Mouse (Mus musculus): ENCODE data around the gene Stk33. TPM values are rescaled to one million over a fixed set of nuclear protein-coding genes. Genes with fewer than 3 reads are reported as not detected.

Stk33 gene
- polyA plus RNA-seq, 1 experiment = 1.3 TPM

GRCm38 (mm10) chr7:109358435-109359187, 80.3 kb downstream of the Stk33 start:
- TF ChIP-seq POLR2A (IDR thresholded peaks at IDR 0.05; ENCODE audit: extremely low read depth, insufficient read depth, low read length) = no peak
- no peak for TF ChIP-seq CTCF (IDR thresholded peaks at IDR 0.05; ENCODE audit: extremely low read depth, insufficient read depth, low read length)
- H3K4me1 ChIP-seq (ENCODE audit: control insufficient read depth, insufficient read depth, low read length) = no peaks in the 10 kb centered on the region
- no peak overlapping the region for H3K27ac ChIP-seq (ENCODE audit: insufficient read depth, low read length)
- H3K4me3 ChIP-seq (ENCODE audit: insufficient read depth, low read length) = no peak overlapping the region

GRCm38 (mm10) chr7:109357877-109358276, 81.0 kb downstream of the Stk33 start:
- no peak overlapping the region for H3K27ac ChIP-seq (ENCODE audit: insufficient read depth, low read length)
- no peaks in the 10 kb centered on the region for H3K4me1 ChIP-seq (ENCODE audit: control insufficient read depth, insufficient read depth, low read length)
- no peak overlapping the region for H3K4me3 ChIP-seq (ENCODE audit: insufficient read depth, low read length)
- TF ChIP-seq POLR2A (IDR thresholded peaks at IDR 0.05; ENCODE audit: extremely low read depth, insufficient read depth, low read length) = no peak
- no peak for TF ChIP-seq CTCF (IDR thresholded peaks at IDR 0.05; ENCODE audit: extremely low read depth, insufficient read depth, low read length)

DNA sequence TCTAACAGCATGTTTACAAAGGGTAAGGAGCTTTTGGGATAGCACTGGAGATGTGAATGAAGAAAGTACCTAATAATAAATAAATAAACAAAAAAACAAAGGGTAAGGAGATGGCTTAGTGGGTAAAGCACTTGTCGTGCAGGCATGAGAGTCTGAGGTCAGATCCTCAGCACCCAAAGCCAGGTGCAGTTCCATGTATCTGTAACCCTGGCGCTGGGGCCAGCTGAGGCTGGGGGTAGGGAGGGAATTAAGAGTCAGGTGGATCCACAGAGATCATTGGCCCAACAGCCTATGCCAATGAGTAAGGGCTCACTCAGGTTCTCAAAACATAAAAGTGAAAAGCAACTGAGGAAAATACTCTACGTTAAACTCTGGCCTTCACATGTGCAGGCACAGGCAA, 91.6 kb downstream of the Stk33 start:
- no peak overlapping the region for H3K27ac ChIP-seq (ENCODE audit: insufficient read depth, low read length)
- H3K4me1 ChIP-seq (ENCODE audit: control insufficient read depth, insufficient read depth, low read length) = no peaks in the 10 kb centered on the region
- TF ChIP-seq CTCF (IDR thresholded peaks at IDR 0.05; ENCODE audit: extremely low read depth, insufficient read depth, low read length) (no peak), POLR2A (IDR thresholded peaks at IDR 0.05; ENCODE audit: extremely low read depth, insufficient read depth, low read length) (no peak)
- H3K4me3 ChIP-seq (ENCODE audit: insufficient read depth, low read length) = no peak overlapping the region

DNA sequence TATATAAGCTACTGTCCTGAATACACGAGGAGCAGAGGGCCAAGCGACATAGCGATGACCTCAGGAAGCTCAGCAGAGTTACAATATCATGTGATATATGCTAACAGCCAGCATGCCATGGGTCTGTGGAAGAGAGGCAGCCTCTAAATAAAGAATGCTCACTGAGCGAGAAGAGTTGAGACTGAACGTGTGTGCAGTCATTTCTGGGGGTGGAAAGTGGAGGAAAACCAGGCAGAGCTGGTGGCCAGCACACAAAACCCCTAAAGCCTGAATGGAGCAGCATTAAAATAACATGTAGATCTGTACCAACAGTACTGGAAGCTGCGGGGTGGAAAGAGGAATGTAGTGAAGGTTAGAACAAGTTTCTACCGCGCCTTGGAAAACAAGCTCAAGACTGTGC, 107.2 kb downstream of the Stk33 start:
- no peak overlapping the region for H3K27ac ChIP-seq (ENCODE audit: insufficient read depth, low read length)
- TF ChIP-seq CTCF (IDR thresholded peaks at IDR 0.05; ENCODE audit: extremely low read depth, insufficient read depth, low read length) = no peak
- TF ChIP-seq POLR2A (IDR thresholded peaks at IDR 0.05; ENCODE audit: extremely low read depth, insufficient read depth, low read length) = no peak
- no peaks in the 10 kb centered on the region for H3K4me1 ChIP-seq (ENCODE audit: control insufficient read depth, insufficient read depth, low read length)

DNA sequence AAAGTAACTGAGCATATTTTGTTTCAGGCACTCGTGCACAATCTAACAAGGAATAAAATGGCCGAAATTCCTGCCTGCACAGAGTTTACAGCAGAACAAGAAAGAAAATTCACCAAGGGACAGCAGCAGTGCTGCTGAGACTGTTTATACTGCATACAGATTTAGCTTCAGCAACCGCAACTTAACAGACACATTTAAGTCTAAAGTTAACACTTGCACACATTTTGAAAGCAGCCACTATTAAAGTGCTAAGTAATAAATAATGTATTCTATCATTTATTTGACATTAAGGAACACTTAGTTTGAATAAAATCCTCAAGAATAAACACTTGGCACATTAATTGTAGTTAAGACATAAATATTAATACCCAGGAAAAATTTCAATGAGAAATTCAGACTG, 110.1 kb downstream of the Stk33 start:
- Histone ChIP-seq H3K27ac (ENCODE audit: insufficient read depth, low read length) (no peak overlapping the region), H3K4me1 (ENCODE audit: control insufficient read depth, insufficient read depth, low read length) (no peaks in the 10 kb centered on the region), H3K4me3 (ENCODE audit: insufficient read depth, low read length) (no peak overlapping the region)
- TF ChIP-seq POLR2A (IDR thresholded peaks at IDR 0.05; ENCODE audit: extremely low read depth, insufficient read depth, low read length) (no peak), CTCF (IDR thresholded peaks at IDR 0.05; ENCODE audit: extremely low read depth, insufficient read depth, low read length) (no peak)

More for the DNA sequence above, 107.2 kb downstream of the Stk33 start:
- H3K4me3 ChIP-seq (ENCODE audit: insufficient read depth, low read length) = no peak overlapping the region

GRCm38 (mm10) chr7:109326813-109327212, 112.1 kb downstream of the Stk33 start:
- Histone ChIP-seq H3K4me1 (ENCODE audit: control insufficient read depth, insufficient read depth, low read length) (no peaks in the 10 kb centered on the region), H3K4me3 (ENCODE audit: insufficient read depth, low read length) (no peak overlapping the region), H3K27ac (ENCODE audit: insufficient read depth, low read length) (no peak overlapping the region)
- TF ChIP-seq POLR2A (IDR thresholded peaks at IDR 0.05; ENCODE audit: extremely low read depth, insufficient read depth, low read length) (no peak), CTCF (IDR thresholded peaks at IDR 0.05; ENCODE audit: extremely low read depth, insufficient read depth, low read length) (no peak)

DNA sequence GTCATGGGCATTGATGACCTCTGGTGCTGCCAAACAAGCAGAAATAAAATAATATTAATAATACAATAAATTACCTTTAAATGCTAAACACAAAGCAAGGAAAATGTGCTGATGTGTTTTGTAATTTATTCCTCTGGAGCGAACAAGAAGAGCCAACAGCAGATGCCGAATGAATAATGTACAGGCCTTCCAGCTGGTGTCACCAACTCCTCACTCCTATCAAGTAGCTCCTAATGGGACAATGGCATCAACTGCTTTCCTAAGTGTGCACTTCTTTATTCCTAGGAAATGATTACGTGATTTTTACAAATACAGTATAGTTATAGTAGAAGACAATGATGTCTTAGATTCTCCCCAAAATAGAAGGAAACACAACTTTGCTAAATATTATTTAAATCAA, 113.2 kb downstream of the Stk33 start:
- Histone ChIP-seq H3K4me1 (ENCODE audit: control insufficient read depth, insufficient read depth, low read length) (no peaks in the 10 kb centered on the region), H3K27ac (ENCODE audit: insufficient read depth, low read length) (no peak overlapping the region)

GRCm38 (mm10) chr7:109325169-109325568, 113.7 kb downstream of the Stk33 start:
- H3K4me3 ChIP-seq (ENCODE audit: insufficient read depth, low read length) = no peak overlapping the region
- no peak overlapping the region for H3K27ac ChIP-seq (ENCODE audit: insufficient read depth, low read length)
- H3K4me1 ChIP-seq (ENCODE audit: control insufficient read depth, insufficient read depth, low read length) = no peaks in the 10 kb centered on the region
- TF ChIP-seq POLR2A (IDR thresholded peaks at IDR 0.05; ENCODE audit: extremely low read depth, insufficient read depth, low read length) (no peak), CTCF (IDR thresholded peaks at IDR 0.05; ENCODE audit: extremely low read depth, insufficient read depth, low read length) (no peak)

More for the DNA sequence above, 113.2 kb downstream of the Stk33 start:
- H3K4me3 ChIP-seq (ENCODE audit: insufficient read depth, low read length) = no peak overlapping the region
- TF ChIP-seq CTCF (IDR thresholded peaks at IDR 0.05; ENCODE audit: extremely low read depth, insufficient read depth, low read length) (no peak), POLR2A (IDR thresholded peaks at IDR 0.05; ENCODE audit: extremely low read depth, insufficient read depth, low read length) (no peak)

DNA sequence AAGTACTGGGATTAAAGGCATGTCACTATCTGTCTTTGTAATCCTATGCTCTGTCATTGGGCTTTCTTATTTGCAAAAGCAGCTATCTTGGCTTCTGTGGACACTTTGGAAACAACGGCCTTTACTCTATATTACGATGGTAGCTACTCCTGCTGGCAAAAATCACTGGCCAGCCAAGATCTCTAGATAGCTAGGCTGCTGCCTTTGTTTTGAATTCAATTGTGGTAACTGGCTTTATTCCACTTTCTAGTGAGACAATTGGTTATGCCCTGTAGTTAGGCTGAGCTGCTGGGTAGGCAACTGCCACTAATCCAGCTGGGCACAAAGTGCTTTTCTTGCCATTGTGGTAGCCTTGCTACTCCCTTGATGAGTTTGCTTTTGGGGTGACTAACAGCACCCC, 129.4 kb downstream of the Stk33 start:
- Histone ChIP-seq H3K27ac (ENCODE audit: insufficient read depth, low read length) (no peak overlapping the region), H3K4me3 (ENCODE audit: insufficient read depth, low read length) (no peak overlapping the region), H3K4me1 (ENCODE audit: control insufficient read depth, insufficient read depth, low read length) (no peaks in the 10 kb centered on the region)
- TF ChIP-seq CTCF (IDR thresholded peaks at IDR 0.05; ENCODE audit: extremely low read depth, insufficient read depth, low read length) (no peak), POLR2A (IDR thresholded peaks at IDR 0.05; ENCODE audit: extremely low read depth, insufficient read depth, low read length) (no peak)

DNA sequence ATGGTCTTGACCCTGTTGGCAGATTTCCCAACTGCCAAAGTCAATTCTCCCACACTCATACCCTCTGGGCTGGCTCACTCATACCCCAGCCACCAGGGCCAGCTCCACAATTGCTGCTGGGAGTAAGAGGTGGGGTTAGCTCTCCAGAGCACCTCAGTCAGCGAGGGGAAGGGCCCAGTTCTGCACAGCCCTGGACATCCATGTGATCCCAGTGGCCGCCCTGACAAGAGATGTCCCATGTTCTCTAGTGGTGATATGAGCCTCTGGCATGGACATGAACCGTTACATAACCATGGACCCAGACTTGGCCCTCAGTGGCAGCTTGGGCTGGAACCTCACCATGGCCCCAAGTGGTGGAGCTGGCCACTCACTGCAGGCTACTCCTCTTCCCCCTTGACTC, 143.1 kb downstream of the Stk33 start:
- Histone ChIP-seq H3K4me1 (ENCODE audit: control insufficient read depth, insufficient read depth, low read length) (no peaks in the 10 kb centered on the region), H3K27ac (ENCODE audit: insufficient read depth, low read length) (no peak overlapping the region), H3K4me3 (ENCODE audit: insufficient read depth, low read length) (no peak overlapping the region)
- no peak for TF ChIP-seq POLR2A (IDR thresholded peaks at IDR 0.05; ENCODE audit: extremely low read depth, insufficient read depth, low read length)
- no peak for TF ChIP-seq CTCF (IDR thresholded peaks at IDR 0.05; ENCODE audit: extremely low read depth, insufficient read depth, low read length)
